Mouse (Mus musculus) hindbrain, embryonic 10.5 days (tissue): ENCODE data around the gene Abhd12b. TPM values are rescaled to one million over a fixed set of nuclear protein-coding genes. Genes with fewer than 3 reads are reported as not detected.

Experiments
- DNase-seq: peaks from one replicate; pipeline ENCODE4 v3.0.0-alpha.2; 2017; ENCODE audit warnings: low spot score
- H3K27ac ChIP-seq: fragments of 300-500 bp; sonication (generic); 2 replicates; pipeline ENCODE4 v1.5.1; 2016; ENCODE audit warnings: mild to moderate bottlenecking, moderate library complexity
- H3K27me3 ChIP-seq: fragments of 300-500 bp; sonication (generic); 2 replicates; pipeline ENCODE4 v1.6.1; 2016; ENCODE audit warnings: mild to moderate bottlenecking; ENCODE audit not compliant: poor library complexity, insufficient read depth, severe bottlenecking
- H3K36me3 ChIP-seq: fragments of 300-500 bp; sonication (generic); 2 replicates; pipeline ENCODE4 v1.6.1; 2016; ENCODE audit warnings: mild to moderate bottlenecking, moderate library complexity
- H3K4me1 ChIP-seq: fragments of 300-500 bp; sonication (generic); replicated peaks from 2 replicates; pipeline ENCODE4 v1.6.1; 2016; ENCODE audit warnings: mild to moderate bottlenecking
- H3K4me3 ChIP-seq: fragments of 300-500 bp; sonication (generic); 2 replicates; pipeline ENCODE4 v1.5.1; 2016; ENCODE audit warnings: mild to moderate bottlenecking, moderate library complexity
- H3K9me3 ChIP-seq: fragments of 300-500 bp; sonication (generic); 2 replicates; pipeline ENCODE4 v1.6.1; 2016; ENCODE audit warnings: mild to moderate bottlenecking, moderate library complexity
- WGBS: fragments of 180-500 bp; shearing (Covaris S2); methylation state at CpG from one replicate; pipeline ENCODE4 v1.1.7; 2016; 5-methylcytosine and 5-hydroxymethylcytosine counted together
- polyA plus RNA-seq: library from polyadenylated mRNA; unstranded; fragments of >200 nt; fragmentation: Nextera tagmentation; extraction: Ambion mirVana; gene quantifications from 2 replicates; pipeline ENCODE4 v1.2.1, GENCODE M21; 2016

The Abhd12b gene
- polyA plus RNA-seq, 1 experiment from 2014 or later = not detected

GRCm38 (mm10) chr12:70221425-70221824 lies 67.5 kb downstream of the Abhd12b start:
- WGBS = 79% methylated on average over 5 of the region's 5 CpGs
- Histone ChIP-seq H3K4me1 (peaks cover 12% of the 10 kb centered on the region), H3K36me3 (no peaks in the 10 kb centered on the region), H3K27ac (no peak overlapping the region), H3K9me3 (no peaks in the 10 kb centered on the region), H3K4me3 (no peak overlapping the region), H3K27me3 (peaks cover 12% of the 10 kb centered on the region)
- no peak for DNase-seq

GRCm38 (mm10) chr12:70223331-70223730 lies 69.4 kb downstream of the Abhd12b start:
- Histone ChIP-seq H3K27ac (no peak overlapping the region), H3K4me3 (no peak overlapping the region), H3K27me3 (peaks cover 23% of the 10 kb centered on the region), H3K9me3 (no peaks in the 10 kb centered on the region), H3K36me3 (no peaks in the 10 kb centered on the region), H3K4me1 (peaks cover 28% of the 10 kb centered on the region)
- 69% methylated on average over 4 of the region's 4 CpGs for WGBS
- DNase-seq = no peak

GRCm38 (mm10) chr12:70226655-70227054 lies 72.7 kb downstream of the Abhd12b start:
- Histone ChIP-seq H3K27ac (peak overlapping the region; percentile 81), H3K27me3 (peaks cover 37% of the 10 kb centered on the region)
- WGBS = 32% methylated on average over 5 of the region's 5 CpGs

GRCm38 (mm10) chr12:70227121-70227932 lies 73.4 kb downstream of the Abhd12b start:
- Histone ChIP-seq H3K4me1 (peaks cover 41% of the 10 kb centered on the region), H3K36me3 (no peaks in the 10 kb centered on the region), H3K27ac (peak overlapping the region; percentile 81), H3K9me3 (no peaks in the 10 kb centered on the region), H3K4me3 (peak overlapping the region; percentile 61), H3K27me3 (peaks cover 37% of the 10 kb centered on the region)
- WGBS = 1% methylated on average over 52 of the region's 52 CpGs
- peak; percentile 65 for DNase-seq

More at GRCm38 (mm10) chr12:70226655-70227054, 72.7 kb downstream of the Abhd12b start:
- no peaks in the 10 kb centered on the region for H3K9me3 ChIP-seq
- H3K4me1 ChIP-seq = peaks cover 36% of the 10 kb centered on the region
- H3K4me3 ChIP-seq = peak overlapping the region; percentile 61
- no peaks in the 10 kb centered on the region for H3K36me3 ChIP-seq
- no peak for DNase-seq

- Histone ChIP-seq H3K36me3 (no peaks in the 10 kb centered on the region), H3K4me1 (peaks cover 36% of the 10 kb centered on the region), H3K4me3 (peak overlapping the region; percentile 61), H3K27me3 (peaks cover 37% of the 10 kb centered on the region), H3K9me3 (no peaks in the 10 kb centered on the region), H3K27ac (no peak overlapping the region)
- DNase-seq = no peak
- 61% methylated on average over 11 of the region's 11 CpGs for WGBS
Observed at GRCm38 (mm10) chr12:70228155-70228554, 74.2 kb downstream of the Abhd12b start.

- DNase-seq = no peak
- H3K4me3 ChIP-seq = no peak within 1 kb of the TSS
- H3K9me3 ChIP-seq = no peaks in the 10 kb centered on the region
- 86% methylated on average over 2 of the region's 2 CpGs for WGBS
- H3K27me3 ChIP-seq = peaks cover 27% of the 10 kb centered on the region
- peak within 1 kb of the TSS; percentile 35; the same call in 1 of the 2 replicates for H3K27ac ChIP-seq
- H3K4me1 ChIP-seq = peaks cover 37% of the 10 kb centered on the region
- no peaks in the 10 kb centered on the region for H3K36me3 ChIP-seq
Observed at GRCm38 (mm10) chr12:70231294-70231693, 77.4 kb downstream of the Abhd12b start, which contains the start of gene Pygl. Gene Pygl, minus strand, starts transcription at chr12:70231488.

GRCm38 (mm10) chr12:70232020-70232544 lies 78.1 kb downstream of the Abhd12b start:
- Histone ChIP-seq H3K4me1 (peaks cover 29% of the 10 kb centered on the region), H3K27ac (no peak overlapping the region), H3K27me3 (peaks cover 19% of the 10 kb centered on the region), H3K36me3 (no peaks in the 10 kb centered on the region), H3K4me3 (no peak overlapping the region), H3K9me3 (no peaks in the 10 kb centered on the region)
- 58% methylated on average over 5 of the region's 5 CpGs for WGBS
- no peak for DNase-seq

Other genes starting within 250 kb of the Abhd12b start
- gene Sav1, start 167.1 kb upstream of the Abhd12b start, polyA plus RNA-seq = 5.2 and 5.4 TPM in 2 replicates
- 10.3 and 13.7 TPM in 2 replicates for gene Nin, start 40.4 kb upstream of the Abhd12b start, polyA plus RNA-seq
- gene Pygl, start 77.3 kb downstream of the Abhd12b start, polyA plus RNA-seq = 9.3 and 10.0 TPM in 2 replicates
- gene Trim9, start 193.5 kb downstream of the Abhd12b start, polyA plus RNA-seq = 16.7 and 21.6 TPM in 2 replicates